Mouse (Mus musculus) thymus, adult 2 months (tissue): Measurements from ENCODE around the gene Kif26a.

Experiments used
- CTCF ChIP-seq: fragments of 200-500 bp; IDR thresholded peaks from 2 replicates; pipeline ENCODE4 v1.5.1; 2012; ENCODE audit warnings: mild to moderate bottlenecking, control low read depth, low read length, moderate library complexity, borderline replicate concordance; ENCODE audit not compliant: control insufficient read depth, poor library complexity, insufficient read depth; ENCODE audit errors: extremely low read depth
- POLR2A ChIP-seq: fragments of 200-500 bp; IDR thresholded peaks from 2 replicates; pipeline ENCODE4 v1.6.1; 2012; ENCODE audit warnings: mild to moderate bottlenecking, low read length, control low read depth, moderate library complexity; ENCODE audit not compliant: control insufficient read depth, poor library complexity, insufficient read depth; ENCODE audit errors: extremely low read depth

- no peak for TF ChIP-seq POLR2A
- TF ChIP-seq CTCF, result no peak
Observed at GRCm38 (mm10) chr12:112177679-112178078, 31.7 kb downstream of the Kif26a start.
